Mouse (Mus musculus): ENCODE results near the gene Pafah1b1. TPM values are rescaled to one million over a fixed set of nuclear protein-coding genes. Genes with fewer than 3 reads are reported as not detected.

The Pafah1b1 gene
- polyA plus RNA-seq, 1 experiment from 2014 or later = 102 TPM

GRCm38 (mm10) chr11:74666284-74666652, 58.2 kb downstream of the Pafah1b1 start:
- no peak overlapping the region for H3K27ac ChIP-seq (replicated peaks; ENCODE audit: low read depth, low read length)
- H3K4me2 ChIP-seq (ENCODE audit: low read depth, low read length) = no peak overlapping the region
- H3K4me3 ChIP-seq (ENCODE audit: low read depth, low read length) = no peak overlapping the region
- no peak for ATAC-seq (replicated peaks; ENCODE audit: insufficient number of reproducible peaks, low FRiP score, low TSS enrichment, low read depth)
- 91% methylated on average over 5 of the region's 5 CpGs for WGBS
- DNase-seq (ENCODE audit: low spot score) = no peak
- H3K36me3 ChIP-seq (replicated peaks; ENCODE audit: control insufficient read depth, insufficient read depth, low read depth, low read length) = peaks cover 4% of the 10 kb centered on the region
- no peak overlapping the region for H3K9ac ChIP-seq (replicated peaks; ENCODE audit: low read length)
- no peaks in the 10 kb centered on the region for H3K9me3 ChIP-seq (replicated peaks; ENCODE audit: control insufficient read depth, low read length)
- no peaks in the 10 kb centered on the region for H3K27me3 ChIP-seq (ENCODE audit: control insufficient read depth, insufficient read depth, low read length)
- no peaks in the 10 kb centered on the region for H3K4me1 ChIP-seq (ENCODE audit: control insufficient read depth, insufficient read depth, low read length)

- WGBS = 94% methylated on average over 17 of the region's 17 CpGs
- H3K4me1 ChIP-seq (ENCODE audit: control insufficient read depth, insufficient read depth, low read length) = no peaks in the 10 kb centered on the region
- H3K9ac ChIP-seq (replicated peaks; ENCODE audit: low read length) = no peak overlapping the region
- no peaks in the 10 kb centered on the region for H3K9me3 ChIP-seq (replicated peaks; ENCODE audit: control insufficient read depth, low read length)
- H3K27ac ChIP-seq (replicated peaks; ENCODE audit: low read depth, low read length) = no peak overlapping the region
- no peak for DNase-seq (ENCODE audit: low spot score)
- no peak overlapping the region for H3K4me2 ChIP-seq (ENCODE audit: low read depth, low read length)
- H3K4me3 ChIP-seq (ENCODE audit: low read depth, low read length) = no peak overlapping the region
- no peak for ATAC-seq (replicated peaks; ENCODE audit: insufficient number of reproducible peaks, low FRiP score, low TSS enrichment, low read depth)
- H3K36me3 ChIP-seq (replicated peaks; ENCODE audit: control insufficient read depth, insufficient read depth, low read depth, low read length) = peaks cover 4% of the 10 kb centered on the region
- H3K27me3 ChIP-seq (ENCODE audit: control insufficient read depth, insufficient read depth, low read length) = no peaks in the 10 kb centered on the region
Measured at GRCm38 (mm10) chr11:74665631-74666283, 58.7 kb downstream of the Pafah1b1 start.

GRCm38 (mm10) chr11:74664906-74665305, 59.6 kb downstream of the Pafah1b1 start:
- H3K27ac ChIP-seq (replicated peaks; ENCODE audit: low read depth, low read length) = no peak overlapping the region
- no peaks in the 10 kb centered on the region for H3K4me1 ChIP-seq (ENCODE audit: control insufficient read depth, insufficient read depth, low read length)
- no peaks in the 10 kb centered on the region for H3K9me3 ChIP-seq (replicated peaks; ENCODE audit: control insufficient read depth, low read length)
- H3K36me3 ChIP-seq (replicated peaks; ENCODE audit: control insufficient read depth, insufficient read depth, low read depth, low read length) = peaks cover 13% of the 10 kb centered on the region
- H3K9ac ChIP-seq (replicated peaks; ENCODE audit: low read length) = no peak overlapping the region
- H3K27me3 ChIP-seq (ENCODE audit: control insufficient read depth, insufficient read depth, low read length) = no peaks in the 10 kb centered on the region
- ATAC-seq (replicated peaks; ENCODE audit: insufficient number of reproducible peaks, low FRiP score, low TSS enrichment, low read depth) = no peak
- H3K4me2 ChIP-seq (ENCODE audit: low read depth, low read length) = no peak overlapping the region
- no peak overlapping the region for H3K4me3 ChIP-seq (ENCODE audit: low read depth, low read length)
- DNase-seq (ENCODE audit: low spot score) = no peak
- 91% methylated on average over 8 of the region's 8 CpGs for WGBS

- H3K36me3 ChIP-seq (replicated peaks; ENCODE audit: control insufficient read depth, insufficient read depth, low read depth, low read length) = peaks cover 14% of the 10 kb centered on the region
Measured at GRCm38 (mm10) chr11:74664279-74664678, 60.2 kb downstream of the Pafah1b1 start.

GRCm38 (mm10) chr11:74662221-74662620, 62.2 kb downstream of the Pafah1b1 start:
- H3K4me3 ChIP-seq (ENCODE audit: low read depth, low read length) = no peak overlapping the region
- no peaks in the 10 kb centered on the region for H3K4me1 ChIP-seq (ENCODE audit: control insufficient read depth, insufficient read depth, low read length)
- H3K9ac ChIP-seq (replicated peaks; ENCODE audit: low read length) = no peak overlapping the region
- no peak overlapping the region for H3K4me2 ChIP-seq (ENCODE audit: low read depth, low read length)
- no peak for DNase-seq (ENCODE audit: low spot score)
- no peak overlapping the region for H3K27ac ChIP-seq (replicated peaks; ENCODE audit: low read depth, low read length)
- no peaks in the 10 kb centered on the region for H3K9me3 ChIP-seq (replicated peaks; ENCODE audit: control insufficient read depth, low read length)
- 93% methylated on average over 6 of the region's 6 CpGs for WGBS
- ATAC-seq (replicated peaks; ENCODE audit: insufficient number of reproducible peaks, low FRiP score, low TSS enrichment, low read depth) = no peak
- H3K27me3 ChIP-seq (ENCODE audit: control insufficient read depth, insufficient read depth, low read length) = no peaks in the 10 kb centered on the region
- peaks cover 22% of the 10 kb centered on the region for H3K36me3 ChIP-seq (replicated peaks; ENCODE audit: control insufficient read depth, insufficient read depth, low read depth, low read length)

More at GRCm38 (mm10) chr11:74664279-74664678, 60.2 kb downstream of the Pafah1b1 start:
- no peak overlapping the region for H3K9ac ChIP-seq (replicated peaks; ENCODE audit: low read length)
- no peaks in the 10 kb centered on the region for H3K9me3 ChIP-seq (replicated peaks; ENCODE audit: control insufficient read depth, low read length)
- no peaks in the 10 kb centered on the region for H3K4me1 ChIP-seq (ENCODE audit: control insufficient read depth, insufficient read depth, low read length)
- H3K4me3 ChIP-seq (ENCODE audit: low read depth, low read length) = no peak overlapping the region
- WGBS = 88% methylated on average over 3 of the region's 3 CpGs
- DNase-seq (ENCODE audit: low spot score) = no peak
- ATAC-seq (replicated peaks; ENCODE audit: insufficient number of reproducible peaks, low FRiP score, low TSS enrichment, low read depth) = no peak
- no peak overlapping the region for H3K4me2 ChIP-seq (ENCODE audit: low read depth, low read length)
- H3K27me3 ChIP-seq (ENCODE audit: control insufficient read depth, insufficient read depth, low read length) = no peaks in the 10 kb centered on the region
- no peak overlapping the region for H3K27ac ChIP-seq (replicated peaks; ENCODE audit: low read depth, low read length)

GRCm38 (mm10) chr11:74661641-74662040, 62.8 kb downstream of the Pafah1b1 start:
- no peaks in the 10 kb centered on the region for H3K27me3 ChIP-seq (ENCODE audit: control insufficient read depth, insufficient read depth, low read length)
- H3K4me1 ChIP-seq (ENCODE audit: control insufficient read depth, insufficient read depth, low read length) = no peaks in the 10 kb centered on the region
- H3K27ac ChIP-seq (replicated peaks; ENCODE audit: low read depth, low read length) = no peak overlapping the region
- 92% methylated on average over 19 of the region's 19 CpGs for WGBS
- H3K9ac ChIP-seq (replicated peaks; ENCODE audit: low read length) = no peak overlapping the region
- no peak for ATAC-seq (replicated peaks; ENCODE audit: insufficient number of reproducible peaks, low FRiP score, low TSS enrichment, low read depth)
- H3K4me3 ChIP-seq (ENCODE audit: low read depth, low read length) = no peak overlapping the region
- DNase-seq (ENCODE audit: low spot score) = no peak
- H3K9me3 ChIP-seq (replicated peaks; ENCODE audit: control insufficient read depth, low read length) = no peaks in the 10 kb centered on the region
- peaks cover 24% of the 10 kb centered on the region for H3K36me3 ChIP-seq (replicated peaks; ENCODE audit: control insufficient read depth, insufficient read depth, low read depth, low read length)
- no peak overlapping the region for H3K4me2 ChIP-seq (ENCODE audit: low read depth, low read length)

DNA sequence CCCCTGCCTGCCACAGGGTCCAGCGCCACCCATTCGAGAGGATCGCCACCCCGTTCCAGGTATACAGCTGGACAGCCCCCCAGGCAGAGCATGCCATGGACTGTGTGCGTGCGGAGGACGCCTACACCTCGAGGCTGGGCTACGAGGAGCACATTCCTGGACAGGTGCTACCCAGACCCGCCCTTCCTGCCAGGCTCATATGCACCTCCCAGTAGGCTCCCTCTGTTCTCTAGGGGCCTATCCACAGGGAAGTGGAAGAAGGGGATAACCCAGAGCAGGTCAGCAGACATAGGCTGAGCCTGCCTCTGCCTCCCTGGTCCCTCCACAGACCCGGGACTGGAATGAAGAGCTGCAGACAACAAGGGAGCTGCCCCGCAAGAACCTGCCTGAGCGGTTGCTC, 64.1 kb downstream of the Pafah1b1 start:
- ATAC-seq (replicated peaks; ENCODE audit: insufficient number of reproducible peaks, low FRiP score, low TSS enrichment, low read depth) (no peak), DNase-seq (ENCODE audit: low spot score) (no peak)
- no peak overlapping the region for H3K27ac ChIP-seq (replicated peaks; ENCODE audit: low read depth, low read length)
- H3K4me1 ChIP-seq (ENCODE audit: control insufficient read depth, insufficient read depth, low read length) = no peaks in the 10 kb centered on the region
- WGBS = 92% methylated on average over 13 of the region's 13 CpGs
- no peak overlapping the region for H3K4me2 ChIP-seq (ENCODE audit: low read depth, low read length)
- no peaks in the 10 kb centered on the region for H3K27me3 ChIP-seq (ENCODE audit: control insufficient read depth, insufficient read depth, low read length)
- H3K9ac ChIP-seq (replicated peaks; ENCODE audit: low read length) = no peak overlapping the region
- no peaks in the 10 kb centered on the region for H3K9me3 ChIP-seq (replicated peaks; ENCODE audit: control insufficient read depth, low read length)
- peaks cover 24% of the 10 kb centered on the region for H3K36me3 ChIP-seq (replicated peaks; ENCODE audit: control insufficient read depth, insufficient read depth, low read depth, low read length)
- H3K4me3 ChIP-seq (ENCODE audit: low read depth, low read length) = no peak overlapping the region

DNA sequence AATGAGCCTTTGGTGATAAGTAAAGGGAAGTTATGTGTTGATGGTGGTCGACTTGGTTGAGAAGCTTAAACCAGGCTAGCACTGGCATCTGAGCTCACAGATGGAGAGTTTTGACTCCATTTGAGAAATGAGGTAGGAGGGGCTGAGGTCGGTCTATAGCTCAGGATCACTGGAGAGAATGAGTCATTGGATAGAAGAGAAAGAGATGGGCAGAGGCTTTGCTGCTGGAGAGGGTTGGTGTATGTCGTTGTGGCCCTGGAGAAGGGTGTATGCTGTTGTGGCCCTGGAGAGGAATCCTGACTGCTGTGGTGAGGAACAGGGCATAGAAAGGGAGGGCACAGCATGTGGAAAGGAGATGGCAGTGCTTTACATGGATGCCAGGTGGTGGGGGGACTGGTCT, 68.5 kb downstream of the Pafah1b1 start:
- WGBS = 89% methylated on average over 3 of the region's 3 CpGs
- Histone ChIP-seq H3K4me3 (ENCODE audit: low read depth, low read length) (no peak overlapping the region), H3K27ac (replicated peaks; ENCODE audit: low read depth, low read length) (no peak overlapping the region), H3K4me2 (ENCODE audit: low read depth, low read length) (no peak overlapping the region), H3K36me3 (replicated peaks; ENCODE audit: control insufficient read depth, insufficient read depth, low read depth, low read length) (peaks cover 24% of the 10 kb centered on the region), H3K9me3 (replicated peaks; ENCODE audit: control insufficient read depth, low read length) (no peaks in the 10 kb centered on the region), H3K9ac (replicated peaks; ENCODE audit: low read length) (no peak overlapping the region), H3K4me1 (ENCODE audit: control insufficient read depth, insufficient read depth, low read length) (no peaks in the 10 kb centered on the region), H3K27me3 (ENCODE audit: control insufficient read depth, insufficient read depth, low read length) (no peaks in the 10 kb centered on the region)
- DNase-seq (ENCODE audit: low spot score) (no peak), ATAC-seq (replicated peaks; ENCODE audit: insufficient number of reproducible peaks, low FRiP score, low TSS enrichment, low read depth) (no peak)
